Mouse (Mus musculus) limb, embryonic 14.5 days (tissue): ENCODE data around the gene Enoph1. TPM values are rescaled to one million over a fixed set of nuclear protein-coding genes. Genes with fewer than 3 reads are reported as not detected.

Source experiments
- ATAC-seq: fragments of 200-750 bp; cut with Nextera tagmentation; 2 replicates; pipeline ENCODE4 v1.8.0; 2017; ENCODE audit warnings: low read depth, moderate number of reproducible peaks, moderate TSS enrichment; ENCODE audit not compliant: low FRiP score
- DNase-seq: peaks from one replicate; pipeline ENCODE4 v3.0.0-alpha.2; 2015; ENCODE audit warnings: low spot score
- H3K27ac ChIP-seq: fragments of 300-500 bp; sonication (generic); replicated peaks from 2 replicates; pipeline ENCODE4 v1.5.1; 2014; ENCODE audit warnings: low read depth, mild to moderate bottlenecking, low read length, moderate library complexity, mixed read lengths
- H3K27me3 ChIP-seq: fragments of 300-500 bp; sonication (generic); 2 replicates; pipeline ENCODE4 v1.6.1; 2014; ENCODE audit warnings: low read length, mixed read lengths; ENCODE audit not compliant: control insufficient read depth, insufficient read depth
- H3K36me3 ChIP-seq: fragments of 300-500 bp; sonication (generic); 2 replicates; pipeline ENCODE4 v1.6.1; 2014; ENCODE audit warnings: mild to moderate bottlenecking, low read length, moderate library complexity, mixed read lengths; ENCODE audit not compliant: control insufficient read depth, insufficient read depth
- H3K4me1 ChIP-seq: fragments of 300-500 bp; sonication (generic); 2 replicates; pipeline ENCODE4 v1.6.1; 2014; ENCODE audit warnings: antibody characterized with exemption, low read length, mixed read lengths; ENCODE audit not compliant: control insufficient read depth, insufficient read depth
- H3K4me2 ChIP-seq: fragments of 300-500 bp; sonication (generic); replicated peaks from 2 replicates; pipeline ENCODE4 v1.6.1; 2014; ENCODE audit warnings: low read depth, mild to moderate bottlenecking, low read length, moderate library complexity; ENCODE audit not compliant: severe bottlenecking
- H3K4me3 ChIP-seq: fragments of 300-500 bp; sonication (generic); replicated peaks from 2 replicates; pipeline ENCODE4 v1.5.1; 2014; ENCODE audit warnings: low read length
- H3K9ac ChIP-seq: fragments of 300-500 bp; sonication (generic); 2 replicates; pipeline ENCODE4 v1.6.1; 2014; ENCODE audit warnings: mild to moderate bottlenecking, low read depth, low read length, moderate library complexity; ENCODE audit not compliant: severe bottlenecking
- H3K9me3 ChIP-seq: fragments of 300-500 bp; sonication (generic); 2 replicates; pipeline ENCODE4 v1.6.1; 2016; ENCODE audit warnings: low read length; ENCODE audit not compliant: control insufficient read depth
- POLR2A ChIP-seq: fragments of 200-500 bp; IDR thresholded peaks from 2 replicates; pipeline ENCODE4 v1.8.0; 2012; ENCODE audit warnings: inconsistent platforms, mild to moderate bottlenecking, moderate library complexity, borderline replicate concordance; ENCODE audit not compliant: insufficient read depth, insufficient read length; ENCODE audit errors: extremely low read depth
- whole genome bisulfite sequencing: fragments of 180-500 bp; shearing (Covaris S2); extraction: QIAGEN DNeasy Blood & Tissue Kit; methylation state at CpG from one replicate; pipeline ENCODE4 v1.1.7; 2014; 5-methylcytosine and 5-hydroxymethylcytosine counted together
- polyA plus RNA-seq, 2 experiments: library from polyadenylated mRNA; depleted of rRNA in 1 of 2; stranded (reverse) in 1 of 2; unstranded in 1 of 2; fragments of >200 nt; fragmentation: Nextera tagmentation in 1 of 2; extraction: Ambion mirVana in 1 of 2; gene quantifications; 2 replicates each; pipeline versions ENCODE4 v1.2.1 to v1.2.3; 2012 to 2014

Gene Enoph1
- 50.5 and 52.1 TPM in 2 replicates for polyA plus RNA-seq (2012; rRNA removed)
- 39.1 and 42.8 TPM in 2 replicates for polyA plus RNA-seq (2014; fragmentation: Nextera tagmentation; extraction: Ambion mirVana)

- 0 out of 2 replicates have a peak, but pooled peaks have one; percentile 52 for TF ChIP-seq POLR2A
- Histone ChIP-seq H3K4me2 (peak within 1 kb of the TSS; percentile 94), H3K9me3 (no peaks in the 10 kb centered on the region), H3K9ac (peak within 1 kb of the TSS; percentile 99), H3K27me3 (no peaks in the 10 kb centered on the region), H3K4me3 (peak within 1 kb of the TSS; percentile 69), H3K36me3 (peaks cover 30% of the 10 kb centered on the region), H3K4me1 (peaks cover 16% of the 10 kb centered on the region), H3K27ac (peak within 1 kb of the TSS; percentile 95)
- ATAC-seq (peak; percentile 89), DNase-seq (peak; percentile 94)
- under 1% methylated on average over 41 of the region's 57 CpGs for WGBS
Measured at GRCm38 (mm10) chr5:100039602-100040142, at the start of gene Enoph1, which contains the start of gene Hnrnpdl. Gene Enoph1 (plus strand): TSS chr5:100039985. Gene Hnrnpdl (minus strand): TSS chr5:100039664.

GRCm38 (mm10) chr5:99994166-99994565, 45.6 kb upstream of the Enoph1 start:
- H3K36me3 ChIP-seq, result no peaks in the 10 kb centered on the region
- no peak overlapping the region for H3K4me3 ChIP-seq
- TF ChIP-seq POLR2A, result no peak
- H3K9me3 ChIP-seq, result no peaks in the 10 kb centered on the region
- ATAC-seq, result no peak
- no peak overlapping the region for H3K4me2 ChIP-seq
- DNase-seq, result no peak
- H3K4me1 ChIP-seq, result no peaks in the 10 kb centered on the region
- no peak overlapping the region for H3K27ac ChIP-seq
- no peak overlapping the region for H3K9ac ChIP-seq
- H3K27me3 ChIP-seq, result no peaks in the 10 kb centered on the region
- 80% methylated on average over 3 of the region's 3 CpGs for whole genome bisulfite sequencing

GRCm38 (mm10) chr5:99994680-99995079, 45.1 kb upstream of the Enoph1 start:
- H3K9ac ChIP-seq, result no peak overlapping the region
- H3K4me1 ChIP-seq, result no peaks in the 10 kb centered on the region
- H3K27ac ChIP-seq, result no peak overlapping the region
- H3K36me3 ChIP-seq, result no peaks in the 10 kb centered on the region
- H3K4me2 ChIP-seq, result no peak overlapping the region
- 92% methylated on average over 3 of the region's 3 CpGs for WGBS
- TF ChIP-seq POLR2A, result no peak
- no peak overlapping the region for H3K4me3 ChIP-seq
- DNase-seq (no peak), ATAC-seq (no peak)
- H3K9me3 ChIP-seq, result no peaks in the 10 kb centered on the region
- no peaks in the 10 kb centered on the region for H3K27me3 ChIP-seq

GRCm38 (mm10) chr5:100000048-100000447, 39.7 kb upstream of the Enoph1 start:
- no peak for ATAC-seq
- TF ChIP-seq POLR2A, result no peak
- DNase-seq, result no peak
- WGBS, result 83% methylated on average over 7 of the region's 7 CpGs
- H3K36me3 ChIP-seq, result no peaks in the 10 kb centered on the region
- no peak overlapping the region for H3K4me3 ChIP-seq
- no peak overlapping the region for H3K27ac ChIP-seq
- H3K9me3 ChIP-seq, result no peaks in the 10 kb centered on the region
- H3K4me1 ChIP-seq, result no peaks in the 10 kb centered on the region
- H3K9ac ChIP-seq, result no peak overlapping the region
- no peaks in the 10 kb centered on the region for H3K27me3 ChIP-seq
- H3K4me2 ChIP-seq, result no peak overlapping the region

GRCm38 (mm10) chr5:100000500-100000899, 39.3 kb upstream of the Enoph1 start:
- Histone ChIP-seq H3K9ac (no peak overlapping the region), H3K4me3 (no peak overlapping the region), H3K4me2 (no peak overlapping the region), H3K36me3 (no peaks in the 10 kb centered on the region), H3K4me1 (no peaks in the 10 kb centered on the region), H3K9me3 (no peaks in the 10 kb centered on the region), H3K27me3 (no peaks in the 10 kb centered on the region), H3K27ac (no peak overlapping the region)
- 41% methylated on average over 7 of the region's 8 CpGs for WGBS
- DNase-seq, result no peak
- ATAC-seq, result no peak
- TF ChIP-seq POLR2A, result no peak
